Comparison of ENCODE assay signal across 21 mouse cellular contexts in the genomic region with DNA sequence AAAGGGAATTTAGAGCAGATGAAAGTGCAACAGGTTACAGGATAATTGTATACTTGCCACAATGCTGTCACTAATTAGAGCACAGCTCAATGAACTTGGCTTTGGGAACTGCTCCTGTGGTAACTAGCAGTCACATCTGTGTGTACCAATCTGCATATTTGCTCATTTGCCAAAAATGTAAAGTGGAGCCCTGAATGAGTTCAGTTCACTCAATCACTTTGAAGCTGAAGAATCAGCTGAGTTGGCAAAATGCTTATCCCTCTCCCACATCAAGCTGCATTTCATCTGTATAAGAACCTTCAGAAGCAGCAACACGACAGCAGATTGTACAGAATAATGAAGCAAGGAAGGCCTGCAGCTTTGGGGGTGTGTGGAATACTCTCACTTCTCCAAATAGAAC.
DNase-seq lines count a peak whose midpoint lies in the region; ATAC-seq and TF ChIP-seq lines count a peak whose summit lies in the region.
"Had no signal": no experiment of that assay in that cellular context is flagged by ENCODE, and none has a peak within 500 bp of the region (broad histone marks: within the 10 kb centered on the region; RNA-seq: fewer than 3 reads in every experiment).

No protein-coding gene starts in this region.

- H3K36me3 ChIP-seq in forebrain, embryonic 16.5 days (ENCODE audit: control insufficient read depth, insufficient read depth): no peaks in the 10 kb centered on the region
- H3K36me3 ChIP-seq: heart, embryonic 15.5 days; stomach, embryonic 15.5 days had no signal

- H3K27ac ChIP-seq in forebrain, embryonic 16.5 days (ENCODE audit: low read length): no peak overlapping the region
- H3K27ac ChIP-seq: heart, embryonic 15.5 days; kidney, postnatal 0 days; stomach, embryonic 15.5 days had no signal

- 11% methylated on average over 1 of the region's 1 CpGs for WGBS in forebrain, embryonic 16.5 days

- no peak overlapping the region for H3K9ac ChIP-seq in forebrain, embryonic 16.5 days (replicated peaks; ENCODE audit: low read depth, low read length)
- H3K9ac ChIP-seq: heart, embryonic 15.5 days; stomach, embryonic 15.5 days had no signal

- TF ChIP-seq POLR2A in brain, embryonic 14.5 days (IDR thresholded peaks at IDR 0.05; ENCODE audit: borderline replicate concordance, extremely low read depth, insufficient read depth, insufficient read length, poor library complexity, severe bottlenecking): no peak

- H3K4me3 ChIP-seq in forebrain, embryonic 16.5 days (replicated peaks; ENCODE audit: low read length): no peak overlapping the region
- H3K4me3 ChIP-seq: erythroblast, embryonic 14.5 days; heart, embryonic 15.5 days; stomach, embryonic 15.5 days had no signal

- DNase-seq in frontal cortex, adult 2 months (ENCODE audit: extremely low spot score in 1 of 2, low spot score in 1 of 2): peak; percentile 5 to 13
- no peak for DNase-seq in frontal cortex, postnatal 14 days (ENCODE audit: low spot score in 2 of 2)
- DNase-seq in left cerebral cortex, postnatal 36 days (ENCODE audit: low spot score in 2 of 2): peak; percentile 4 to 7
- no peak for DNase-seq in left cerebral cortex, postnatal 4 days
- DNase-seq in brain, embryonic 14.5 days (ENCODE audit: low read depth): peak; percentile 94
- no peak for DNase-seq in thymus, adult 18-20 months
- DNase-seq in adipocyte (ENCODE audit: low spot score): no peak
- DNase-seq: B cell, adult 2 months; cerebellum, postnatal 25 days; gastrocnemius, postnatal 10 days; heart, adult 18-20 months; lung, adult 2 months; lung, postnatal 36 days; spleen, adult 18-20 months had no signal

- H3K27me3 ChIP-seq in forebrain, embryonic 16.5 days (replicated peaks; ENCODE audit: control insufficient read depth, insufficient read depth, low read length): no peaks in the 10 kb centered on the region
- H3K27me3 ChIP-seq: heart, embryonic 15.5 days; Patski; stomach, embryonic 15.5 days had no signal

- H3K4me1 ChIP-seq in forebrain, embryonic 16.5 days (replicated peaks; ENCODE audit: control insufficient read depth, insufficient read depth, low read length): peaks cover 5% of the 10 kb centered on the region; the same call in 1 of the 2 replicates
- H3K4me1 ChIP-seq: heart, embryonic 15.5 days; stomach, embryonic 15.5 days had no signal

- peak; percentile 99 for ATAC-seq in forebrain, embryonic 16.5 days
- ATAC-seq: intestine, embryonic 16.5 days; Patski had no signal

- intact Hi-C loops in left cerebral cortex, postnatal 36 days (cut with DNase I): no loop called here
- intact Hi-C loops in left cerebral cortex, postnatal 4 days (cut with DNase I): no loop called here

- no peak overlapping the region for H3K4me2 ChIP-seq in forebrain, embryonic 16.5 days (ENCODE audit: low read length)
- H3K4me2 ChIP-seq: heart, embryonic 15.5 days; stomach, embryonic 15.5 days had no signal

- no peak for TF ChIP-seq CTCF in brain, embryonic 14.5 days (IDR thresholded peaks at IDR 0.05; ENCODE audit: borderline replicate concordance, extremely low read depth, insufficient read depth, insufficient read length)

- H3K9me3 ChIP-seq in forebrain, embryonic 16.5 days (ENCODE audit: control insufficient read depth, low read length): no peaks in the 10 kb centered on the region
- H3K9me3 ChIP-seq: heart, embryonic 15.5 days; stomach, embryonic 15.5 days had no signal

Comparison
In these comparisons a context has a peak if more than half of its experiments do, and no peak if none do; other contexts are left out.
1. DNase-seq: peak in frontal cortex, adult 2 months (2 of 2), left cerebral cortex, postnatal 36 days (2 of 2) and brain, embryonic 14.5 days (single experiment); none in frontal cortex, postnatal 14 days (0 of 2), left cerebral cortex, postnatal 4 days (single experiment), thymus, adult 18-20 months (0 of 2) and adipocyte (single experiment).